Mouse (Mus musculus) thymus, adult 2 months (tissue): ENCODE data around the gene Metap2.

Experiments
- CTCF ChIP-seq: fragments of 200-500 bp; IDR thresholded peaks from 2 replicates; pipeline ENCODE4 v1.5.1; 2012; ENCODE audit warnings: mild to moderate bottlenecking, control low read depth, low read length, moderate library complexity, borderline replicate concordance; ENCODE audit not compliant: control insufficient read depth, poor library complexity, insufficient read depth; ENCODE audit errors: extremely low read depth
- POLR2A ChIP-seq: fragments of 200-500 bp; IDR thresholded peaks from 2 replicates; pipeline ENCODE4 v1.6.1; 2012; ENCODE audit warnings: mild to moderate bottlenecking, low read length, control low read depth, moderate library complexity; ENCODE audit not compliant: control insufficient read depth, poor library complexity, insufficient read depth; ENCODE audit errors: extremely low read depth

GRCm38 (mm10) chr10:93812098-93812497 is 84.8 kb downstream of the Metap2 start:
- no peak for TF ChIP-seq CTCF
- no peak for TF ChIP-seq POLR2A
